Mouse (Mus musculus) embryonic fibroblast, embryonic 13.5 days (primary cell): ENCODE data around the gene Pkp2. TPM values are rescaled to one million over a fixed set of nuclear protein-coding genes. Genes with fewer than 3 reads are reported as not detected.
"Not testable (repeated sequence)": the region's sequence is repeated elsewhere in the genome, so short reads cannot be mapped to it uniquely, and the experiment has no call there.

Experiments
- H3K27ac ChIP-seq: 2 replicates; pipeline ENCODE4 v1.5.1; 2012; ENCODE audit warnings: low read length, control low read depth, inconsistent platforms; ENCODE audit not compliant: insufficient read depth
- H3K4me1 ChIP-seq: 2 replicates; pipeline ENCODE4 v1.6.1; 2011; ENCODE audit warnings: low read length; ENCODE audit not compliant: control insufficient read depth, insufficient read depth
- H3K4me3 ChIP-seq: 2 replicates; pipeline ENCODE4 v1.5.1; 2011; ENCODE audit warnings: mild to moderate bottlenecking, control low read depth, low read length; ENCODE audit not compliant: insufficient read depth
- CTCF ChIP-seq: IDR thresholded peaks from 2 replicates; pipeline ENCODE4 v1.5.1; 2011; ENCODE audit warnings: mild to moderate bottlenecking, control low read depth, low read length, moderate library complexity, borderline replicate concordance; ENCODE audit not compliant: insufficient read depth
- POLR2A ChIP-seq: IDR thresholded peaks from 2 replicates; pipeline ENCODE4 v1.6.1; 2011; ENCODE audit warnings: low read depth, mild to moderate bottlenecking, control low read depth, low read length, moderate library complexity
- polyA plus RNA-seq: library from polyadenylated mRNA; stranded (reverse); fragments of >200 nt; gene quantifications from 2 replicates; pipeline ENCODE4 v1.2.4, GENCODE M21; 2011; ENCODE audit warnings: low read depth; ENCODE audit not compliant: missing spikeins, insufficient read length

The Pkp2 gene
- polyA plus RNA-seq, 1 experiment: 14.0 TPM

- Histone ChIP-seq H3K4me3 (no peak overlapping the region), H3K4me1 (peaks cover 6% of the 10 kb centered on the region), H3K27ac (no peak overlapping the region)
- TF ChIP-seq POLR2A (no peak), CTCF (no peak)
Measured at GRCm38 (mm10) chr16:16222651-16223050, 9.5 kb downstream of the Pkp2 start.

DNA sequence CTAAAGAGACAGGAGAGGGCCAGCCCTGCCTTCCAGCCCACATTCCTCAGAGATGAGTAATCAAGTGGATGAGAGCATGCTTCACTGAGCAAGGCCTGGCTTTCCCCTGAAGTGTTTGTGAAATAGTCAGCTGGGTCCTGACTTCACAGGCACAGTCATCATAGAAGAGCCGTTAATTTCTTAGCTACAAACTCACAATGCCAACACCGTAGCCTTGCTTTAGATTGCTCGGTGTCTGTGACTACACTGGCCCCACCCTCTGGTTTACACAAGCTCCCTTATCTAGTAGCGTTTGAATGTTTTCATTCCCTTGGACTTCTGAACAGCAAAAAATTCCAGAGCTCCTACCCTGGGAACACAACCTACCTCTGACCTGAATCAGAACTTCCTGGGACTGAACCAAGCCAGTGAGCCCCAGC is 11.4 kb downstream of the Pkp2 start:
- H3K4me3 ChIP-seq: no peak overlapping the region
- peak overlapping the region; percentile 78 for H3K27ac ChIP-seq
- H3K4me1 ChIP-seq: peaks cover 9% of the 10 kb centered on the region
- no peak for TF ChIP-seq CTCF
- TF ChIP-seq POLR2A: no peak

DNA sequence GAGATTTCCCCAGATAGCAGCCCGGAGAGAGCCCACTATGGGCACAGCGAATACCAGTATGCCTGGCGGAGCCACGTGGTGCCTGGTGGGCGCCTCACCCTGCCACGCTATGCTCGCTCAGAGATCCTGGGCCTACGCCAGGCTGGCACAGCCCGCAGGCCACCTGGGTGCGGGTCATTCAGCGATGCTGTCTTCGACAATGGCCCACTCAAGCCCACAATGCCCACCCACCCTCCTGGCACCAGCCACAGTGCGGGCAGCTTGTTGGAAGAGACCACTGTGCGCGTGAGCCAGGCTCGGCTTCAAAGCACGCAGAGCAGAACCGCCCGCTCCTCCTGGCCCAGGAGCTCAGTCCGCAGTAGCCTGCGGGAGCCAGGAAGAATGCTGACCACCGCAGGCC is 12.7 kb downstream of the Pkp2 start:
- no peak for TF ChIP-seq POLR2A
- TF ChIP-seq CTCF: no peak
- no peak overlapping the region for H3K4me3 ChIP-seq
- H3K4me1 ChIP-seq: peaks cover 9% of the 10 kb centered on the region
- H3K27ac ChIP-seq: no peak overlapping the region

GRCm38 (mm10) chr16:16230439-16230838 is 17.3 kb downstream of the Pkp2 start:
- no peak overlapping the region for H3K4me3 ChIP-seq
- no peak overlapping the region for H3K27ac ChIP-seq
- peaks cover 3% of the 10 kb centered on the region; the same call in 1 of the 2 replicates for H3K4me1 ChIP-seq
- TF ChIP-seq POLR2A: no peak
- no peak for TF ChIP-seq CTCF

- TF ChIP-seq POLR2A (no peak), CTCF (no peak)
- H3K4me3 ChIP-seq: no peak overlapping the region
- no peaks in the 10 kb centered on the region; the same call in 1 of the 2 replicates for H3K4me1 ChIP-seq
- H3K27ac ChIP-seq: no peak overlapping the region; the same call in 1 of the 2 replicates
Measured at GRCm38 (mm10) chr16:16233919-16234318, 20.8 kb downstream of the Pkp2 start.

- H3K4me1 ChIP-seq, H3K4me3 ChIP-seq, H3K27ac ChIP-seq: not testable (repeated sequence)
Measured at GRCm38 (mm10) chr16:16236681-16237080, 23.6 kb downstream of the Pkp2 start.

- no peaks in the 10 kb centered on the region; the same call in 1 of the 2 replicates for H3K4me1 ChIP-seq
Measured at GRCm38 (mm10) chr16:16238356-16238755, 25.2 kb downstream of the Pkp2 start.

DNA sequence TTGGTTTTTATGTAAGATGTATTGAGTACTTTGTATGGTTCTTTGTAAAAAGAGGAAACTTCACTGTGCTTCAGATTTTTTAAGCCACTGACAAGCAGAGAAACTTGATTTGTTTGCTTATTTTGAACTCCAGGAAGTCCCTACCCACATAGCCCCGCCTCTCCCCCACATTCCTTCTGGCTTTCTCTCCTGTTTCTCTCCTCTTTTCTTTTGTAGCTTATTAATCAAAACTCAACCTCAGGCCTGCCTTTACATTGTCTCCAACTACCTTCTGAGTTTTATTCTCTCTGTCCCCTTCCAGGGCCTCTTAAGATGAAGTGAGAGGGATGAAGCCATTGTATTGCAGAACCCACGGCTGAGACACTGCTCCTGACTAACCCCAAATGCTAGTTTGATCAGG is 31.6 kb downstream of the Pkp2 start:
- H3K4me1 ChIP-seq: no peaks in the 10 kb centered on the region
- TF ChIP-seq CTCF (no peak), POLR2A (no peak)
- H3K4me3 ChIP-seq: no peak overlapping the region
- peak overlapping the region; percentile 26; the same call in 1 of the 2 replicates for H3K27ac ChIP-seq

More at GRCm38 (mm10) chr16:16238356-16238755, 25.2 kb downstream of the Pkp2 start:
- H3K27ac ChIP-seq: no peak overlapping the region
- TF ChIP-seq CTCF: no peak
- no peak overlapping the region for H3K4me3 ChIP-seq

DNA sequence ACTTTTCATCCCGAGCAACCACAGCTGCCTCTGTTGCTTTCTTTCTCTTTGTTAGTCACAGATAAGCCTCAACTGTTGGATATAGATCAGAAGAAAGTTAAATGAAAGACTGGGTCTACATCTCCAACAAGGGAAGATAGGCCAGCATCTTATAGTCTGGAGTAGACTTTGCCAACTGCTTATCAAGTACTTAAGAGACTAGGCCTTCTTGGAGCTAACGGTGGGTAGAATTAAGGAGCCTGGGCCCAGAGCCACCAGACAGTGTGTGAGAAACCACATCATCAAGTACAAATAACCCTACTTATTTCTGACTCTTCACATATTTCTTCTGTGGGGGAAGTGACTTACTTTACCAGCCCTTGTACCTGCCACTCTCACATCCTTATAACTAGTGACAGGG is 37.4 kb downstream of the Pkp2 start:
- no peaks in the 10 kb centered on the region for H3K4me1 ChIP-seq
- TF ChIP-seq CTCF (no peak), POLR2A (no peak)
- no peak overlapping the region for H3K27ac ChIP-seq
- no peak overlapping the region for H3K4me3 ChIP-seq

- Histone ChIP-seq H3K4me1 (no peaks in the 10 kb centered on the region), H3K4me3 (no peak overlapping the region), H3K27ac (no peak overlapping the region)
- TF ChIP-seq CTCF (no peak), POLR2A (no peak)
Measured at GRCm38 (mm10) chr16:16253326-16254074, 40.4 kb downstream of the Pkp2 start.
